Mouse (Mus musculus) mesoderm, embryonic 11.5 days (tissue): ENCODE results near the gene Hyou1.
"Not testable (repeated sequence)": the region's sequence is repeated elsewhere in the genome, so short reads cannot be mapped to it uniquely, and the experiment has no call there.

Experiments
- DNase-seq: peaks from one replicate; pipeline ENCODE4 v3.0.0-alpha.2; 2012; ENCODE audit warnings: low read depth, low spot score

Gene Hyou1

GRCm38 (mm10) chr9:44379054-44379834 lies at the start of gene Hyou1:
Hyou1 (plus strand) TSS chr9:44379490.
- DNase-seq: peak; percentile 98

GRCm38 (mm10) chr9:44330736-44331135 lies 48.6 kb upstream of the Hyou1 start:
- no peak for DNase-seq

GRCm38 (mm10) chr9:44332918-44333638 lies 46.2 kb upstream of the Hyou1 start:
- DNase-seq: no peak

- peak; percentile 100 for DNase-seq
Measured at GRCm38 (mm10) chr9:44334396-44335330, 44.6 kb upstream of the Hyou1 start, which contains the start of gene H2afx. H2afx (plus strand) TSS chr9:44334694.

GRCm38 (mm10) chr9:44335331-44336092 lies 43.8 kb upstream of the Hyou1 start:
- peak; percentile 36 for DNase-seq

GRCm38 (mm10) chr9:44336093-44336406 lies 43.2 kb upstream of the Hyou1 start:
- DNase-seq: no peak

GRCm38 (mm10) chr9:44336513-44336912 lies 42.8 kb upstream of the Hyou1 start:
- DNase-seq: not testable (repeated sequence)

GRCm38 (mm10) chr9:44336964-44337363 lies 42.3 kb upstream of the Hyou1 start:
- no peak for DNase-seq

- DNase-seq: no peak
Measured at GRCm38 (mm10) chr9:44337436-44338169, 41.7 kb upstream of the Hyou1 start.

- no peak for DNase-seq
Measured at GRCm38 (mm10) chr9:44338574-44338973, 40.7 kb upstream of the Hyou1 start.

GRCm38 (mm10) chr9:44341487-44341886 lies 37.8 kb upstream of the Hyou1 start:
- no peak for DNase-seq

- DNase-seq: no peak
Measured at GRCm38 (mm10) chr9:44342173-44342572, 37.1 kb upstream of the Hyou1 start.

- no peak for DNase-seq
Measured at GRCm38 (mm10) chr9:44342605-44343004, 36.7 kb upstream of the Hyou1 start.

GRCm38 (mm10) chr9:44343290-44343689 lies 36.0 kb upstream of the Hyou1 start:
- DNase-seq: no peak

GRCm38 (mm10) chr9:44343781-44344421 lies 35.4 kb upstream of the Hyou1 start, which contains the start of gene Hmbs:
Hmbs (minus strand) TSS chr9:44344228.
- peak; percentile 88 for DNase-seq

GRCm38 (mm10) chr9:44345570-44346433 lies 33.5 kb upstream of the Hyou1 start:
- DNase-seq: no peak

- DNase-seq: no peak
Measured at GRCm38 (mm10) chr9:44347166-44347565, 32.1 kb upstream of the Hyou1 start.

GRCm38 (mm10) chr9:44347621-44348020 lies 31.7 kb upstream of the Hyou1 start:
- DNase-seq: no peak

GRCm38 (mm10) chr9:44348546-44348945 lies 30.7 kb upstream of the Hyou1 start:
- DNase-seq: no peak
